Mouse (Mus musculus): ENCODE measurements at regions not wholly inside any gene's neighbourhood (a gene's known extent, or its start where the extent isn't known, plus 50 kb on each side); places are given as distances from the start of the nearest gene placed in this dataset.

DNA sequence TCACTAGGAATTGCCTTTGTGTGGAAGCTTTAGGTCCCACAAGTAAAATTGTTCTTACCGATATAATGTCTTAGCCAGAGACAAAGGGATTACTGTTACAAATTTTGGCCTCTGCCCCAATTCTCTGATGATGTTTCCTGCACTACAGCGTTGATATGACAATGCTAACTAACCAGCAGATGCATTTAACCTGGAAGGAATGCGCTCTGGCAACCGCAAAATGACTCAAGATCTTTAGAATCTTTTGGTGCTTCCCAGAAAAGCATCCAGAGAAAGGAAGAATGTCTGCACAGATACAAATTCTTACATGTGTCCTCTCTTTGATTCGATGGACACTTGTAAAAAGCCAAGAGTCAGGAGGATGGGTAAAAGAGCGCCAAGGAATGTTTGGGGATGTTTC, 221.3 kb downstream of the Mtx2 start:
- TF ChIP-seq CTCF (IDR thresholded peaks at IDR 0.05; ENCODE audit: low read depth, low read length): no peak
- no peak for TF ChIP-seq EP300 (IDR thresholded peaks at IDR 0.05; ENCODE audit: insufficient read depth, low read depth, low read length)
- TF ChIP-seq POLR2A (IDR thresholded peaks at IDR 0.05; ENCODE audit: insufficient read depth, low read length): no peak
